Mouse (Mus musculus): Measurements from ENCODE around the gene Zfp281. TPM values are rescaled to one million over a fixed set of nuclear protein-coding genes. Genes with fewer than 3 reads are reported as not detected.

Zfp281 gene
- total RNA-seq, 2 experiments from 2014 or later = 14.8 to 17.1 TPM

DNA sequence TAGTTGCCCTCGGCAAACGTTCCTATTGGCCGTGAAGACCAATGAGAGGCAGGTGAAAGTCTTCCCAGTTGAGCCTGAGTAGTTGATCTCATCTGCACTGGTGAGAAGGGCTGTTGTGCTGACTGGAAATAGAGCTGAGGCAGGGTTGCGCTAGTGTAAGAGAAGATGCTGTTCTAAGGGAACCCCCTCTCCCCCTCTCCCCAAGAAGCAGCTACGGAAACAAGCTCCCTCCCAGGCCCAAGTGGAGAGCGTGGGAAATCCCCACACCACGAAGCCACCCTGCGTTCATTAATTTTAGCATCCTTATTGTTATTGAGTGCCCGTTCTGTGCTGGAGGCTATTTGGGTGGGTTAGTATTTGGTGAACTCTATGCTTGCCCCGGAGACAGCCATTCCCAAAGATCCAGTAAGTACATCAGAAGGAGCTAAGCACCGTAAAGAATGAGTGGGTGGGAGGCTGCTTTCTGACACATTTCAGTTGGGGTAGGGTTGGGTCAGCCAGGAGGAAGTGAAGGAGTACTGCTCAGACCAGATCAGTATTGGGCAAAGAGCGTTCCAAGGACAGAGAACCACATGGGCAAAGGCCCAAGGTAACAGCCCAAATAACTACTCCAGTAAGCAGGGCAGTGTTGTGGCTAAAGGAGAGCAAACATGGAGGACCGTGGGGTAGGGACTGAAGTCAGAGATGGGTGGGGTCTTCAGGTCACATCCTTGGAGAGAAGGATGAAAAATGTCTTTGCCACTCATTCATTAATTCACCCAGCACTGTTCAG, 33.9 kb downstream of the Zfp281 start:
- no peak for DNase-seq

DNA sequence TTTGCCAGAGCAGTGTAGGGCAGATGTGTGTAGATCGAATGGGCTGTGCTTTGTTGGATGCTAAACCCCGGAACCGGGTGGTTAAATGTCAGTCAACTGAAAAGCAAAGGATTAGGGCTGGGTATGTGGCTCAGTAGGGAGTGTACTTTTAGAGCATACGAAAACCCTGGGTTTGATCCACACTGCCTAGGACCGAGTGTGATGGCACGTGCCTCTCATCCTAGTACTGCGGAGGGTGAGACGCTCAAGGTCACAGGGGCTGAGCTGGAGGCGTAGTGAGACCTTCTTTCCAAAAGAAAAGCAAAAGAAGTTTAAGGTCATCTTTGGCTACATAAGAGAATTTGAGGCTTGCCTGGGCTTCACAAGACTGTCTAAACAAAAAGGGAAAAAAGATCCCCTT, 34.6 kb downstream of the Zfp281 start:
- no peak for DNase-seq

- no peak for DNase-seq
Observed at GRCm38 (mm10) chr1:136659917-136660316, 35.2 kb downstream of the Zfp281 start.

DNA sequence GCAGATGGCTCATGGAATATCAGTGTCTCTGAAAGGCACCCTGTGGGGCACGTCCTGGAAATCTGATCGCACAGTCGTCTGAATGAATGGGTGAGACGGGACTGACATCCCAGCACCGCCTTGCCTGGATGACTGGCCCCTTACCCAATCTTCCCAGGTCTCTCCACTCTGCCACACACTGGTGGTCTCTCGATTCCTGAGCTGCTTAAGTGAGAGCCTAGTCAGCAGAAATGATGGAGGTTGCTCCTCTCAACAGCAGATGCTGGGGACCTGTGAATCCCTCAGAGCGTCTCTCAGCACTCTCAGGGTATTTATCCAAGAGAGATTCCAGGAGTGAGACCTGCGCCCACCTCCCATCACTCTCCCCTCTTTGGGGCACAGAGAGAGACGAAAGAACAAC, 36.8 kb downstream of the Zfp281 start:
- no peak for DNase-seq

- no peak for DNase-seq
Observed at GRCm38 (mm10) chr1:136661939-136662563, 37.4 kb downstream of the Zfp281 start.

- DNase-seq = no peak
Observed at GRCm38 (mm10) chr1:136664921-136665582, 40.4 kb downstream of the Zfp281 start.

DNA sequence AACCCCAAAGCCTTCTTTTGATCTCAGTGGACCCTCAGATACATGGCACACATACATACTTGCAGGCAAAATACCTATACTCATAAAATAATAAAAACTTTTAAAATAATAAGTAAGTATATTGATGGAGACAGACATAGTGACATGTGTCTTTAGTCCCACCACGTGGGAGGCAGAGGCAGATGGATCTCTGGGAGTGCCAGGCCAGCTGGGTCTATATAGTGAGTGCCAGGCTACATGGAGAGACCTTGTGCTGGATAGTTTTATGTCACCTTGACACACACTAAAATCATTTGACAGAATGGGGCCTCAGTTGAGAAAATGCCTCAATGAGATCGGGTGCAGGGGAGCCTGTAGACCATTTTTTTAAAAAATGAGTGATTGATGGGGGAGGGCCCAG, 41.8 kb downstream of the Zfp281 start:
- no peak for DNase-seq

- DNase-seq = no peak
Observed at GRCm38 (mm10) chr1:136669926-136670325, 45.2 kb downstream of the Zfp281 start.

GRCm38 (mm10) chr1:136670421-136670820, 45.7 kb downstream of the Zfp281 start:
- DNase-seq = no peak

GRCm38 (mm10) chr1:136671767-136672434, 47.2 kb downstream of the Zfp281 start:
- DNase-seq = no peak

- DNase-seq = no peak
Observed at GRCm38 (mm10) chr1:136672564-136672963, 47.9 kb downstream of the Zfp281 start.

GRCm38 (mm10) chr1:136673293-136673692, 48.6 kb downstream of the Zfp281 start:
- DNase-seq = no peak

DNA sequence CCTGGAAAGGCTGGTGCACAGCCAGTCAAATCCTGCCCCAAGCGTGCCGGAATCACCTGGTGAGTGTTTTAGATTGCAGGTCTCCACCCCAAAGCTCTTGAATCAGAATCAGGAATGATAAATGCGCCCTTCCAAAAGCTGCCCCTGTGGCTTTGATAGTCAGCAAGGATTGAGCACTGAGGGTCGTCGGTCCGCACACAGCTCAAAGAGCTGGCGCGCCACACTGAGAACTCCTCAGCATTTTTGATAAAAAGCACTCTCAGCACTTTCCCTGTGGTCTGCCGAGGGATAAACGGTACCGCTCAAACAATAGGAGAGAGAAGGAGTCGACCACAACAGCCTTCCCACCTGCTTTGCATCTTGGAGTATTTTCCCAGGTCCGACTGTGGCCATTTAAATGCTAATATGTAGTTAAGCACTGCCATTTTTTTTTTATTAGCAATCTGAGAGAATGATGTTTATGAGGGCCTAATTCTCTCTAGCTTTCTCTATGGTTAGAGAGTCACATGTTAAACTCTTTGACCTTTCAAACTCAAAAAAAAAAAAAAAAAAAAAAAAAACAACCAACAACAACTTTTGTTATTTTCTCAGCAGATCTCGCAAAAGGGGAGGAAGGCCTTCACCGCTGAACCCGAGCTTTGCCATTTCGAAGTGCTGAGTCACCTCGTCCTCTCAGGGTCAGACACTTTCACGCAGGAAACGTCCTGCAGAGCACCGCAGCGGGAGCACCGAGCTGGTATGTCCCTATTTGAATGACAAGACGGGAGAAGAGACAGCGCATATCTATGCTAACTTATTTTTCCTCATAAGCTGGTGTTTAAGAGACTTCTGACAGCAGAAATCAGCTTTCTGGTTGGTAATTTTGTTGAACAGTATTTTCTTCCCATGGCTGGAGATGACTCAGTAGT, 50.1 kb downstream of the Zfp281 start:
- peak; percentile 54 for DNase-seq

GRCm38 (mm10) chr1:136675736-136676444, 51.2 kb downstream of the Zfp281 start:
- DNase-seq = no peak

GRCm38 (mm10) chr1:136676445-136676755, 51.7 kb downstream of the Zfp281 start:
- DNase-seq = no peak

DNA sequence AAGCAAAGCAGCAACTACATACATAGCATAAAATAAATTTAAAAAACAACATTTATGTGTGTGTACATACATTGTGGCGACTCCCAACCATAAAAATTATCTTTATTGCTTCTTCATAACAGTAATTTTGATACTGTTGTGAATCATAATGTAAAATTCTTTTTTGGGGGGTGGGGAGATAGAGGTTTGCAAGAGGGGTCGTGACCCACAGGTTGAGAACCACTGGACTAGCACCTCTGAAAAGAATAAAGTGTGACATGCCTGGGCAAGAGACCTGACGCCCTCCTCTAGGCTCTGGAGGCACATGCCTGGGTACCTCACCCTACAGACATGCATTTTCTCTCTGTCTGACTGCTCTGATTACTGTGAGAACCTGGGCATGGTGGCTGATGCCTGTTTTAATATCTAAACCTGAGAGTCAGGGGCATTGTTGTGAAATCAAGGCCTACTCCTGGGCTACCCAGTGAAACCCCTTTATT, 53.2 kb downstream of the Zfp281 start:
- DNase-seq = no peak

DNA sequence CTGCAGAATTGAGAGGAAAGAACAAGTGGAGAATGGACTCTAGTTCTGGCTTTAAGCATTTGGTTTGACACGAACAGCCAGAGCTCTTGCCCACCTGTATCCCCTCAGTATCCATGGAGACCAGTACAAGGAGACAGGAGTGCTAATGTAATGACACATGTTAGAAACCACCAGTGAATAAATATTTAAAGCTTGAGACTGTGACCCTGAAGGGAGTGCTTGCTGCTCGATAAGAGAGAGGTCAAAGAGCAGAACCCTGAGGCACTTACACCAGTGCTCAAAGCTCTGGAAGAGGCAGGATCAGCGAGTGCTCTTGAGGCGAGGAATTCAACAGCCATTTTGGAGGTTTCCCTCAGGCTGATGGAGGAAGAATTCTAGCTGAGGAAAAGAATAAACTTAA, 54.1 kb downstream of the Zfp281 start:
- no peak for DNase-seq
